Mouse (Mus musculus) midbrain, embryonic 13.5 days (tissue): ENCODE measurements around the gene Dgkg. TPM values are rescaled to one million over a fixed set of nuclear protein-coding genes. Genes with fewer than 3 reads are reported as not detected.

ENCODE experiments used
- ATAC-seq: fragments of 200-750 bp; cut with Nextera tagmentation; 2 replicates; pipeline ENCODE4 v1.8.0; 2017; ENCODE audit warnings: mild to moderate bottlenecking, moderate TSS enrichment, moderate library complexity
- H3K27ac ChIP-seq: fragments of 300-500 bp; sonication (generic); 2 replicates; pipeline ENCODE4 v1.5.1; 2015; ENCODE audit warnings: inconsistent platforms, mild to moderate bottlenecking, moderate library complexity
- H3K27me3 ChIP-seq: fragments of 300-500 bp; sonication (generic); 2 replicates; pipeline ENCODE4 v1.6.1; 2015; ENCODE audit warnings: mild to moderate bottlenecking, inconsistent platforms
- H3K36me3 ChIP-seq: fragments of 300-500 bp; sonication (generic); 2 replicates; pipeline ENCODE4 v1.6.1; 2015; ENCODE audit warnings: mild to moderate bottlenecking, inconsistent platforms
- H3K4me1 ChIP-seq: fragments of 300-500 bp; sonication (generic); replicated peaks from 2 replicates; pipeline ENCODE4 v1.6.1; 2015; ENCODE audit warnings: inconsistent platforms
- H3K4me2 ChIP-seq: fragments of 300-500 bp; sonication (generic); replicated peaks from 2 replicates; pipeline ENCODE4 v1.6.1; 2015; ENCODE audit warnings: moderate library complexity, mild to moderate bottlenecking, inconsistent platforms
- H3K4me3 ChIP-seq: fragments of 300-500 bp; sonication (generic); replicated peaks from 2 replicates; pipeline ENCODE4 v1.5.1; 2015; ENCODE audit warnings: mild to moderate bottlenecking, inconsistent platforms
- H3K9ac ChIP-seq: fragments of 300-500 bp; sonication (generic); replicated peaks from 2 replicates; pipeline ENCODE4 v1.6.1; 2015; ENCODE audit warnings: mild to moderate bottlenecking, inconsistent platforms
- H3K9me3 ChIP-seq: fragments of 300-500 bp; sonication (generic); 2 replicates; pipeline ENCODE4 v1.6.1; 2016; ENCODE audit warnings: mild to moderate bottlenecking, inconsistent platforms
- WGBS: fragments of 180-500 bp; shearing (Covaris S2); methylation state at CpG from one replicate; pipeline ENCODE4 v1.1.7; 2015; 5-methylcytosine and 5-hydroxymethylcytosine counted together
- polyA plus RNA-seq: library from polyadenylated mRNA; unstranded; fragments of >200 nt; fragmentation: Nextera tagmentation; extraction: Ambion mirVana; gene quantifications from 2 replicates; pipeline ENCODE4 v1.2.1, GENCODE M21; 2015

The Dgkg gene
- polyA plus RNA-seq, 1 experiment from 2014 or later: 0.46 TPM

DNA sequence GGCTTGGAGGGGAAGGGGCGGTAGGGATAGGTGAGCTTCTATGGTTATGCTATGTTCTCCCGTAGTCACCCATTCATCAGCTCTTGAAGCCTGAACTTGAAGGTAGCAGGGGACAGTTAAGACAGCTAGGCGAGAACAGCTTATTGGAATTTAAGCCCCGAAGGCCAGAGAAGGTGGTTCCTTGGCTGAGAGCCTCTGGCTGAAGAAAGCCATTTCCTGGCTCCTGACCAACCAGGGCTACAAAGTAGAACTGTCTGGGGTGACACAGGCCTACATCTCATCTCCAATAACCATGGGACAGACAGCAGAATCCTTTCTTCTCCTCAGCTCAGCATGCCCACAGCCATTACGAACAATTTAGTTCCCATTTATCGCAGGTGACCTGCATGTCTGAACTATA is 125.2 kb downstream of the Dgkg start:
- WGBS: 89% methylated on average over 6 of the region's 6 CpGs
- H3K9ac ChIP-seq: no peak overlapping the region
- ATAC-seq: no peak
- H3K27me3 ChIP-seq: no peaks in the 10 kb centered on the region
- H3K36me3 ChIP-seq: no peaks in the 10 kb centered on the region
- H3K4me1 ChIP-seq: 0 out of 2 replicates have a peak, but pooled peaks cover 5% of the 10 kb centered on the region
- H3K4me3 ChIP-seq: no peak overlapping the region
- no peak overlapping the region for H3K27ac ChIP-seq
- H3K9me3 ChIP-seq: no peaks in the 10 kb centered on the region
- no peak overlapping the region for H3K4me2 ChIP-seq

DNA sequence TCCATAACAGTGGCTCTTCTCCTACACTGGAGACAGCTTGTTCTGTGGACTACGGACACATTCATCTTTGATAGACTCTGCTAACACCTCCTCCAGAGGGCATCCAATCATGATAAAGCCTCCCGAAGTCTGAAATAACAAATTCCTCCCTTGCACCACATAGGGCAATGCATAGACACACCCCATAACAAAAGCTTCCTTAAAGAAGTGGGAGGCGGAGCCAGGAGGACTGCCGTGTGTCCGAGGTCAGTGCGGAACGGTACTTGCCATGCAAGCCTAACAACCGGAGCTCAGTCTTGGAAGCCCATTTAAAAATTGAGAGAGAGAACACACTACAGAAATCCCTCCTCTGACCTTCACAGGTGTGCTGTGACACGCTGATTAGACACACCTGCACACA is 126.0 kb downstream of the Dgkg start:
- Histone ChIP-seq H3K9me3 (no peaks in the 10 kb centered on the region), H3K36me3 (no peaks in the 10 kb centered on the region), H3K4me3 (no peak overlapping the region), H3K27ac (no peak overlapping the region), H3K9ac (no peak overlapping the region), H3K27me3 (no peaks in the 10 kb centered on the region), H3K4me1 (0 out of 2 replicates have a peak, but pooled peaks cover 5% of the 10 kb centered on the region), H3K4me2 (no peak overlapping the region)
- WGBS: 78% methylated on average over 9 of the region's 9 CpGs
- no peak for ATAC-seq

DNA sequence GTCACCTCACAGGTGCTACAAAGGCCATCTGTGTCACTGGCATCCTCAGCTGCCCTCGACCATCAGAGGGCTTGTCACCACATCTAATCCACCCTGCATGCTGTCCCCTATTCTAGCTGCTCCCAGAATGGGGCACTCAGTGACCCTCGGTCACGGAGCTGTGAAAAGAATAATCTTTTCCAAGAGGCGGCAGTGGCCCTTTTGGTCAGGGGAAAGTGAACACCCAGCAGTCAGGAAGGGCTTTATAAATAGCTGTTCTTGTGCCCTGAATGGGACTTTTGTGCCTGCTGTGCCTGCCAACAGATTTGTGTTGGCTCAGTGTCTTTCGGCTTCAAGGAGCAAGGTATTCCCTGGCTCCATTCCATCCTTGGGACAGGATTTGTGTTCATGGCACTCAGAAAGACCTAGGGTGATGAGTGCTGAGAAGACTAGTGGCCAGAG is 129.5 kb downstream of the Dgkg start:
- H3K27me3 ChIP-seq: no peaks in the 10 kb centered on the region
- WGBS: 17% methylated on average over 5 of the region's 5 CpGs
- H3K27ac ChIP-seq: no peak overlapping the region
- H3K9me3 ChIP-seq: 0 out of 2 replicates have a peak, but pooled peaks cover 5% of the 10 kb centered on the region
- H3K4me1 ChIP-seq: 0 out of 2 replicates have a peak, but pooled peaks cover 5% of the 10 kb centered on the region
- H3K4me2 ChIP-seq: no peak overlapping the region
- no peak overlapping the region for H3K4me3 ChIP-seq
- no peak for ATAC-seq
- H3K9ac ChIP-seq: no peak overlapping the region
- no peaks in the 10 kb centered on the region for H3K36me3 ChIP-seq

DNA sequence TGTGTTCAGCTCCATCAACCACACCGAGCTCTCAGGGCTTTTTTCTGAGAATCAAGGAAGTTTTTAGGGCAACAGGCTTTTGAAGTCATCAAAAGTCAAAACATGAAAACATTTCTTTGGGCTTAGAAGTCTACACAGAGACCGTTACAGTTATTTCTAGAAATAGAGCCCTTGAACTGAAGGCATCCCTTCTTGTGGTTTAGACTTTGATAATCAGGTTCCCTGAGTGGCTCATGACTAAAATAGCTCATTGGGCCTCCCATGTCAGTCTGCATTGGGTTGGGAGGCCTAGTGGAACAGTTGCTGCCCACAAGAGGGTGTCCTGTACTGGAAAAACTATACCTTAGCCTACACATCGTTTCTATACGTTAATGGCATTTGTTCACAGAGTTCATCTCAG is 130.6 kb downstream of the Dgkg start:
- 94% methylated on average over 4 of the region's 4 CpGs for WGBS
- no peak overlapping the region for H3K27ac ChIP-seq
- no peak overlapping the region for H3K9ac ChIP-seq
- H3K4me2 ChIP-seq: no peak overlapping the region
- H3K27me3 ChIP-seq: no peaks in the 10 kb centered on the region
- H3K9me3 ChIP-seq: 0 out of 2 replicates have a peak, but pooled peaks cover 5% of the 10 kb centered on the region
- H3K36me3 ChIP-seq: no peaks in the 10 kb centered on the region
- ATAC-seq: no peak
- H3K4me1 ChIP-seq: 0 out of 2 replicates have a peak, but pooled peaks cover 5% of the 10 kb centered on the region
- H3K4me3 ChIP-seq: no peak overlapping the region

DNA sequence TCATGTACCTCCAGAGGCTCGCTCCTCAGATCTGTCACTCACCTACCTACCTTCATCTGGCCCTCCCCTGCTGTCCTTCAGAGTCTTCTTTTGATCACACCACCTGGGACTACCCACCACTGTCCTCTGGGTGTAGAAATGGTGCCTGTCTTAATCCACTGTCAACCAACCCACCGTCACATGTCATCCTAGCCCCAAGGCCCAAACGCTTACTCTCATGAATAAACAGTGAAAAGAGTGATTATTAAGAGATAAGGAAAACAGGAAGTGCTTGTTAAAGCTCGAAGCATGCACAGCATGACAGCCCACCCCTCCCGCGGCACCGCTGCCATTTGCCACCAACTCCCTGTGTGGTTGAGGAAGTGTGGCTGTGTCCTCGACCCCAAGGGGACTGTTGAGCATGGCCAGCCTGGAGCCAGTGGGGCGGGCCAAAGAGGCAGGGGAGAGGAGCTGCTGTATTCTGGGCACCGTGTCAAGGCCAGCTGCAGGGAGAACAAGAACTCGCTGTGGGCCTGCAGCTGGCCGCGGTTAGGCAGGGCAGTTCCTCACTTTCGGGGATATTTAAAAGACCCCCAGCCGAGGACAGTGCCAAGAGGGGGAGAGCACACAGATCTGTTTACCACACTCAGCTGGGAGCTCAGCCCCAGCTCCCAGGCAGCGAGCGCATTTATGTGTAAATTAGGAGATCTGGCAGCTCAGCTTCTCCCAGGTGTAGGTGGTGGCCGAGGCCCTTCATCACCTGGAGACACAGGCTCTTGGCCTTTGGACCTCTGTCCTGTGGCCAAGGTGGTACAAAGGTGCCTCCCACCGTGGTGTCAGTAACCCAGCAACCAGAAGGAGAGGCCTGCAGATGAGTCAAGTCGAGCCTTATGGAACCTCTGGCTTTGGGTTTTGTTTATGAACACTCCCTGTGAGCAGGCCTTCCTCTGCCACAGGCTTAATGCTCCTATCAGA is 139.3 kb downstream of the Dgkg start:
- Histone ChIP-seq H3K27me3 (no peaks in the 10 kb centered on the region), H3K9ac (no peak overlapping the region), H3K36me3 (no peaks in the 10 kb centered on the region), H3K9me3 (no peaks in the 10 kb centered on the region), H3K4me1 (peaks cover 12% of the 10 kb centered on the region), H3K4me2 (peak overlapping the region; percentile 26), H3K27ac (peak overlapping the region; percentile 35), H3K4me3 (no peak overlapping the region)
- WGBS: 8% methylated on average over 20 of the region's 20 CpGs
- ATAC-seq: peak; percentile 81

DNA sequence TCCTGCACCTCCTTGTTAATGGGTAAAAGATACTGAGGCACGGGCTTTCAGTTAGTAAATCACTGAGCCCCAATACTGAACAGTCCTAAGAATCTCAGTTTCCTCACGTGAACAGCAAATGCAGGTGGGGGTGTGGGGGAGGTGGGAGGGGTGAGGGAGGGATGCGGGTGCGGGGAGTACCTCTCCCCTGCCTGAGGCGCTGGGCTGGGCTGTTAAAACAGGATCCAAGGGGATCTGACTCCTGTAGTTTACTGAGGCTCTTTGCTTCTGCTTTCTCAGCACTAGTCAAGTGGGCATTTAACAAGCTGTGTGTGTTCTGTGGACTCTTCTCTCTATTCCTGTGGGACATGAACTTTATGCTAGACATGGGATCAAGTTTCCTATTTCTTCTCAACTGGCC is 141.5 kb downstream of the Dgkg start:
- H3K4me3 ChIP-seq: no peak overlapping the region
- 44% methylated on average over 5 of the region's 5 CpGs for WGBS

DNA sequence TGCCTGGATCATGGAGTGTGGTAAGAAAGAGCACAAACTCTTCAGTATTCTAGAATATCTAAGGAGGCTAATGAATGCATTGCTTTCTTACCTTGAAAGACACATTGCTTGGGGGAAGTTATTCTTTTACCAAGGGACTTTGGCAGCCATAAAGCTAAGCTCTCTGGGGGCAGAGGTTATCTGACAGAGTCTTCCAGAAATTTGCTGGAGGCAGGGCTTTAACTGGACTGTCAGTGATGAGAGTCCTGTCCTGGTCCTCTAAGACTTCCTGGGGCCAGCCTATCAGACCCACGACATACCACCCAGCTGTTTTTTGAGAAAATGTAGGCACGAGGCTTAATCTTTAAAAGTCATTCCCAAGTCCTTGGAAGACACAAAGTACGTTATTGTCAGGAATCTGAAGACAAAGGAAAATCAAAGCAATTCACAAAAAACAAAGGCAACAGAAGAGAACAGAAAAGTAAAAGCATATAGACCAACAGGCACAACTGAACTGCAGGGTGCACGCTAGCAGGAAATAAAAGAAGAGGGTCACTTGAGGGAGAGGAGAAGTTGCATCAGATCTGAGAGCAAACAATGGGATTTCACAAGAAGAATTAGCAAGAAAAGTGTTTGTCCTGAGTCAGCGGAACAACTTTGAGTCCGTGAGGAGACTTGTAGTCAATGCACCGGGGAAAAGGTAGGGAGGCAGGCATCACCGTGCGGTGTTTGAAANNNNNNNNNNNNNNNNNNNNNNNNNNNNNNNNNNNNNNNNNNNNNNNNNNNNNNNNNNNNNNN is 146.0 kb downstream of the Dgkg start:
- no peak for ATAC-seq
- H3K27ac ChIP-seq: no peak overlapping the region
- no peak overlapping the region for H3K4me3 ChIP-seq
- H3K9me3 ChIP-seq: no peaks in the 10 kb centered on the region
- no peak overlapping the region for H3K4me2 ChIP-seq
- H3K9ac ChIP-seq: no peak overlapping the region
- H3K36me3 ChIP-seq: no peaks in the 10 kb centered on the region
- H3K27me3 ChIP-seq: no peaks in the 10 kb centered on the region
- no peaks in the 10 kb centered on the region for H3K4me1 ChIP-seq
- 49% methylated on average over 9 of the region's 9 CpGs for WGBS

More for the DNA sequence above, 141.5 kb downstream of the Dgkg start:
- no peak overlapping the region for H3K27ac ChIP-seq
- no peak overlapping the region for H3K9ac ChIP-seq
- H3K36me3 ChIP-seq: no peaks in the 10 kb centered on the region
- no peak overlapping the region for H3K4me2 ChIP-seq
- ATAC-seq: no peak
- peaks cover 12% of the 10 kb centered on the region for H3K4me1 ChIP-seq
- H3K27me3 ChIP-seq: no peaks in the 10 kb centered on the region
- no peaks in the 10 kb centered on the region for H3K9me3 ChIP-seq

DNA sequence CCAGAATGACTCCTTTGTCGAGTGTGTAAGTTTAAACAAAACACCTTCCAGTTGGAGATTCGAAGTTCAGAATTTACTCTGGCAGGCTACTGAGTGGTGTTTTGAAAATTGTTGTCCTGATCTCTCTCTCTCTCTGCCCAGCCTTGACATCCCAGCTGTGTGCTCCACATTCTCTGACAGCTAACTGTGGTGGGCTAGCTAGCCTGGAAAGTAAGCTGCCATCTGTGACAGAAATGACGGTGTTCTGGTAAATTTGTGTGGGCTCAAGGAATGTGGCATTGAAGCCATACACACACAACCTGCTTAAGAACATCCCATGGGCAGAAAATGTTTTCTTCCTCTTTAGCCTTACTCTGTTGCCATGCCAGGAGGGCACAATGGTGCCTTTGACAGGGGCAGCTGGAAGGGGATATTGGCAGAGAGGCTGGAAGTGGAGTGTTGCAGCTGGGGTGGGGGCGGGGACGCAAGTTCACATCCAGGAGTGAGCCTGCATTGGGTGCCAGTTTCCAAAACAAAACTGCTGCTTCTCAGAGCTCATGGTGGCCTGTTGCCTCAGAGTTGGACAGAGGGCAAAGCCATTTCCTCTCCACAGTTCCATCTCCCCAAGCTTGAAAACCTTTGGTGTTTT is 148.0 kb downstream of the Dgkg start:
- no peaks in the 10 kb centered on the region for H3K9me3 ChIP-seq
- no peak overlapping the region for H3K9ac ChIP-seq
- H3K27me3 ChIP-seq: no peaks in the 10 kb centered on the region
- no peaks in the 10 kb centered on the region for H3K36me3 ChIP-seq
- ATAC-seq: no peak
- no peak overlapping the region for H3K4me3 ChIP-seq
- H3K4me1 ChIP-seq: no peaks in the 10 kb centered on the region
- H3K27ac ChIP-seq: no peak overlapping the region
- 83% methylated on average over 5 of the region's 5 CpGs for WGBS
- H3K4me2 ChIP-seq: no peak overlapping the region

DNA sequence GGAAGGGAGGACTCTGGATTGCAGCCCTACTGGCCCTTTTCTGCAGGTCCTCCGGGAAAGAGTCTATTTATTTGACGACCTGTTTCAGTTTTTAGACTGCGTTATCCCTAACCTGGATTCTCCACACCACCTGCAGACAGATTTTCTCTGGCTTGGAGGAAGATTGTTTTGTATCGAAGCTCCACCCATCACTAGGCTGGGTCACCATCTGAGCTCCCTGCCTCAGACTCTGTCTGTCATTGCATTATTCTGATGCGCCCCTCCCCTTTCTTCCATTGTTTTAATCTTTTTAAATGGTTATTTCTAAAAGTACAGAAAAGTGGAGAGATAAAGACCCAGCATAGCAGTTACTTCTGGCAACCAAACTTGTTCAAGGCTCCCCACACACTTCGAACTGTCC is 151.4 kb downstream of the Dgkg start:
- Histone ChIP-seq H3K4me3 (no peak overlapping the region), H3K4me2 (no peak overlapping the region), H3K36me3 (no peaks in the 10 kb centered on the region), H3K4me1 (no peaks in the 10 kb centered on the region), H3K27ac (no peak overlapping the region), H3K9ac (no peak overlapping the region), H3K9me3 (no peaks in the 10 kb centered on the region), H3K27me3 (no peaks in the 10 kb centered on the region)
- WGBS: 45% methylated on average over 6 of the region's 6 CpGs
- ATAC-seq: no peak

DNA sequence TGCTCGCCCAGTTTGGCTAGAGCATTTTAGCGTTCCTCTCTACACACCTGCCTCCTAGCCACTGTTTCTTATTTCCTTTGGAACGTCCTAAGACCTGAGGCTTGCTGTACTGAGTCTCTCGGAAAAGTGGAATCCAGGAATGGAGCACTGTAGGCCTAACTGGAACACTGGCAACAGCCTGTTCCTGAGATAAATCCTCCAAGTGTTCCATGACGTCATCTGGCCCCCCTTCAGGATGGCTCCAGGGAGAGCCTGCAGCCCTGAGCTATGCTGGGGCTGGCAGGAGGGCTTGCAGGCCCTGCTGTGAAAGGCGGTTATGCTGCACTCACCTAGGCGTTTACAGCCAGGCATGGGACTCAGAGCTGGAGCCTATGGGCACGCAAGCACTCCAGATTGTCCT is 152.2 kb downstream of the Dgkg start:
- Histone ChIP-seq H3K4me2 (no peak overlapping the region), H3K27ac (no peak overlapping the region), H3K36me3 (no peaks in the 10 kb centered on the region), H3K4me1 (no peaks in the 10 kb centered on the region), H3K4me3 (no peak overlapping the region), H3K9ac (no peak overlapping the region), H3K9me3 (no peaks in the 10 kb centered on the region), H3K27me3 (no peaks in the 10 kb centered on the region)
- 37% methylated on average over 8 of the region's 8 CpGs for WGBS
- ATAC-seq: no peak

DNA sequence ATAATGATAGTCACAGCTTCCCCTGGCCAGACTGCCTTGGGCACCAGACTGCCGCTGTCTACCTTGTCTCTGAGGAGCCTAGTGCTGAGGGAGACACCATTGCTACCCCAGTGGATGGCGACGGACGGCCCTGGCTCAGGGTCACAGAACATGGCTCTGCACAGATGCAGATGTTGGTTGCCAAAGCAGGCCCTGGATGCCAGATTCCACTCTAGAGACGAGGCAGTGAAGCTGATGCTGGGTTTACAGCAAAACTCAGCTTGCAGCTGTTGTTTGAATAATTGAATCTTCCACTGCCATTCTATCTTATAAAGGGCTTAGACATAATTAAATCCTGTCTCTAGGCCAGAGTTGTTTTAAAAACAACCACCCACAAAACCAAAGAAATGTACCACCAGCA is 153.0 kb downstream of the Dgkg start:
- Histone ChIP-seq H3K4me2 (no peak overlapping the region), H3K27me3 (no peaks in the 10 kb centered on the region), H3K9me3 (no peaks in the 10 kb centered on the region), H3K4me1 (no peaks in the 10 kb centered on the region), H3K27ac (no peak overlapping the region), H3K36me3 (no peaks in the 10 kb centered on the region), H3K4me3 (no peak overlapping the region), H3K9ac (no peak overlapping the region)
- no peak for ATAC-seq
- WGBS: 75% methylated on average over 5 of the region's 5 CpGs

DNA sequence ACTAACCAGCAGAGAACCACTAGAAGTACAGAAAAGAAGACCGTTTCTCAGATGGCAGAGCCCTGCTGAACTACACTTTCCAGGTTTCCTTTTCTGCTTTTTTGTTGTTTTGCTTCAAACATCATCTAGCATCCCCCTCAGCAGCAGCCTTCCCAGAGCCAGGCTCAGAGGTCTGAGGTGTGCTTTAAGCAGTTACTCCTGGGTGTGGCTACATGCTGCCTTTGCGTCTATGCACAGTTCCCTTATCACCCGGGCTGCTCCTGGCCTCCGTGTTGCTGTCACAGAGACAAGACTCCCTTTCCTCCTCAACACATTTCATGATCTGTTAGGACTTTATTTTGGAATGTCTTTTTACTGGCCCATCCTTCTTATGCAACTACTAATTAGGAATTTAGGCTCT is 153.6 kb downstream of the Dgkg start:
- Histone ChIP-seq H3K4me2 (no peak overlapping the region), H3K27ac (no peak overlapping the region), H3K36me3 (no peaks in the 10 kb centered on the region), H3K4me1 (no peaks in the 10 kb centered on the region), H3K9me3 (no peaks in the 10 kb centered on the region), H3K9ac (no peak overlapping the region), H3K4me3 (no peak overlapping the region), H3K27me3 (no peaks in the 10 kb centered on the region)
- ATAC-seq: no peak
- WGBS: 85% methylated on average over 4 of the region's 4 CpGs
